Mouse (Mus musculus) lung, embryonic 14.5 days (tissue): ENCODE results near the gene Vps8. TPM values are rescaled to one million over a fixed set of nuclear protein-coding genes. Genes with fewer than 3 reads are reported as not detected.

Experiments used
- ATAC-seq: fragments of 200-750 bp; cut with Nextera tagmentation; 2 replicates; pipeline ENCODE4 v1.8.0; 2017; ENCODE audit warnings: mild to moderate bottlenecking, moderate TSS enrichment, moderate library complexity; ENCODE audit not compliant: insufficient read depth
- DNase-seq: peaks from one replicate; pipeline ENCODE4 v3.0.0-alpha.2; 2015
- H3K27ac ChIP-seq: fragments of 300-500 bp; sonication (generic); 2 replicates; pipeline ENCODE4 v1.5.1; 2014; ENCODE audit warnings: low read depth, mild to moderate bottlenecking, moderate library complexity
- H3K27me3 ChIP-seq: fragments of 300-500 bp; sonication (generic); 2 replicates; pipeline ENCODE4 v1.6.1; 2014; ENCODE audit warnings: low read length, control low read depth; ENCODE audit not compliant: insufficient read depth
- H3K36me3 ChIP-seq: fragments of 300-500 bp; sonication (generic); 2 replicates; pipeline ENCODE4 v1.6.1; 2014; ENCODE audit warnings: control low read depth; ENCODE audit not compliant: insufficient read depth
- H3K4me1 ChIP-seq: fragments of 300-500 bp; sonication (generic); 2 replicates; pipeline ENCODE4 v1.6.1; 2014; ENCODE audit warnings: antibody characterized with exemption, control low read depth; ENCODE audit not compliant: insufficient read depth
- H3K4me2 ChIP-seq: fragments of 300-500 bp; sonication (generic); 2 replicates; pipeline ENCODE4 v1.6.1; 2014; ENCODE audit warnings: mild to moderate bottlenecking
- H3K4me3 ChIP-seq: fragments of 300-500 bp; sonication (generic); 2 replicates; pipeline ENCODE4 v1.5.1; 2014; ENCODE audit warnings: low read depth, low read length
- H3K9ac ChIP-seq: fragments of 300-500 bp; sonication (generic); 2 replicates; pipeline ENCODE4 v1.6.1; 2014
- H3K9me3 ChIP-seq: fragments of 300-500 bp; sonication (generic); 2 replicates; pipeline ENCODE4 v1.6.1; 2016; ENCODE audit warnings: low read depth, low read length, control low read depth
- CTCF ChIP-seq: IDR thresholded peaks from 2 replicates; pipeline ENCODE4 v1.5.1; 2016; ENCODE audit warnings: antibody characterized with exemption, low read depth
- WGBS: fragments of 180-500 bp; shearing (Covaris S2); extraction: QIAGEN DNeasy Blood & Tissue Kit; methylation state at CpG from one replicate; pipeline ENCODE4 v1.1.7; 2014; 5-methylcytosine and 5-hydroxymethylcytosine counted together
- polyA plus RNA-seq: library from polyadenylated mRNA; unstranded; fragments of >200 nt; fragmentation: Nextera tagmentation; extraction: Ambion mirVana; gene quantifications from 2 replicates; pipeline ENCODE4 v1.2.1, GENCODE M21; 2014

Vps8 gene
- polyA plus RNA-seq, 1 experiment from 2014 or later: 19.3 TPM

DNA sequence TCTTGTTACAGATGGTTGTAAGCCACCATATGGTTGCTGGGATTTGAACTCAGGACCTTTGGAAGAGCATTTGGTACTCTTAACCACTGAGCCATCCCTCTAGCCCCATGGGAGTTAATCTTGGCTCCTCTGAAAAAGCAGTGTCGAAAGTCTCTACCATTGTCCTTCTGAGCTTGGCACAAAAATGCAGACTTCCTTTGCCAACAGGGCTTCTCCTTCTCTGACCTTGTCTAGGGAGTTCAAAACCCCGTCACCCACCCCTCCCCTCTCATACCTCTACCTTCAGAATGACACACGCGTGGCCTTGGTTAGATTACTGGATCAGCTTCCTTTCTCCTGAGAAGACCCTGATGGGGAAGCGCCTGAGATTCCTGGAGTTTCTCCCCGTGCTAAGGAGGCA, 71.8 kb downstream of the Vps8 start:
- Histone ChIP-seq H3K4me2 (no peak overlapping the region), H3K4me1 (no peaks in the 10 kb centered on the region), H3K9me3 (no peaks in the 10 kb centered on the region), H3K27me3 (no peaks in the 10 kb centered on the region), H3K4me3 (no peak overlapping the region), H3K27ac (no peak overlapping the region), H3K9ac (no peak overlapping the region), H3K36me3 (no peaks in the 10 kb centered on the region)
- ATAC-seq (no peak), DNase-seq (no peak)
- no peak for TF ChIP-seq CTCF
- 90% methylated on average over 6 of the region's 6 CpGs for WGBS

DNA sequence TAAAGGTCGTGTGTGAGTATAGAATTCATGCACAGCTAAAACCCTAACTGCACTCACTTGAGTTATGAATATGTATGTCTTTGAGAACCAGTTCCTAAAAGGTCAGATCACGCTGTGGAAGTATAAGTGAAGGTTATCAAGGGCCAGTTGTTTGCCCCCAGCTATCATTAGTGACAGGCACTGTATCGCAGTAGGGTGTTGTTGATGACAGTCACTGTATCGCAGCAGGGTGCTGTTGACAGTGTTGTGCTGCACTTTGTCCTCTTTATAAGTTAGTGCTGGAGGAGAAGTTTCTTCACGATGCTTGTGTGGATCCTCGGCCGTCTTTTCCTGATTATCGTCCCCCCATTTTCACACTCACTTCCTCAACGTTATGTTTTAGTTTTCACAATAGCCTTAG, 73.9 kb downstream of the Vps8 start:
- H3K27me3 ChIP-seq: no peaks in the 10 kb centered on the region
- H3K36me3 ChIP-seq: no peaks in the 10 kb centered on the region
- no peak overlapping the region for H3K4me3 ChIP-seq
- ATAC-seq (no peak), DNase-seq (no peak)
- no peak overlapping the region for H3K4me2 ChIP-seq
- TF ChIP-seq CTCF: no peak
- H3K4me1 ChIP-seq: no peaks in the 10 kb centered on the region
- no peak overlapping the region for H3K9ac ChIP-seq
- H3K27ac ChIP-seq: no peak overlapping the region
- H3K9me3 ChIP-seq: no peaks in the 10 kb centered on the region
- 71% methylated on average over 9 of the region's 9 CpGs for WGBS

DNA sequence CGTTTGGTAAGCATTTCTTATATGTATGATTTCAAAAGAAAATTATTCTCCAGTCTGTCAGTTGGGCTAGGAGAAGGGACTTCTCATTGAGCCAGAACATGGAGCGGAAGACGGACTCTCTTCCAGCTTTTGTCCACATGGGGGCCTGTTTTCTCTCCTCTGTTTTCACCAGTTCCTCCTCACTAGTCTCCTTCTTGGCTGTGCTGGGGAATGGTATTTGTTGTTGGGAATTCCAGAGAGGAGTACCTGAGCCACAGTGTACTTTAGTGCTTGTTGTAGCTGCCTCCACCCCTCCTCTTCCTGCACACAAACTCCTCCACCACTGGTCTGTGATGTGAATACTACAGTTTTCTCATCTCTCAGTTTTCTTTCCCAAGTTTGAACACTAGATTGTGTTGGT, 74.7 kb downstream of the Vps8 start:
- no peak for DNase-seq
- no peak for ATAC-seq
- 55% methylated on average over 3 of the region's 3 CpGs for WGBS

DNA sequence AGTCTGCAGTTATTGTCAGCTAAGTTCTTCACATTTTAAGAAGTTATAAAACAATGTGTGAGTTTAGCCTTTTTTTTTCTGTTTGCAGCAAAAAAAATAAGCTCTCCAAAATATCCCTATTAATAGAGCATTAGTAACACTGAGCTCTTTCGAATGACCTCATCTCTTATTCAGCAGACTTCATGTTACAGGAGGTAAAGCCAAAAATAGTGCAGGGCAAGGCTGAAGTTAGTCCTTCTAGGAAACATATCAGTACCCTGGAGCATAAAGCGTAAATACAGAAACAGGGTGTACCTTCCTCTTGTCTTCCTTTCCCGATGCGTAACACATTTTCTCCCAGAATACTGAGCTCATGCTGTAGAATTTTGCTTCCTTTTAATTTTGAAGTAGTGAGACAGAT, 76.1 kb downstream of the Vps8 start:
- Histone ChIP-seq H3K27me3 (no peaks in the 10 kb centered on the region), H3K4me2 (no peak overlapping the region), H3K9me3 (no peaks in the 10 kb centered on the region), H3K4me1 (no peaks in the 10 kb centered on the region), H3K4me3 (no peak overlapping the region), H3K9ac (no peak overlapping the region), H3K36me3 (no peaks in the 10 kb centered on the region), H3K27ac (peak overlapping the region; percentile 19; the same call in 1 of the 2 replicates)
- WGBS: 67% methylated on average over 4 of the region's 4 CpGs
- no peak for ATAC-seq
- peak; percentile 11 for DNase-seq
- TF ChIP-seq CTCF: no peak

More for the DNA sequence above, 74.7 kb downstream of the Vps8 start:
- Histone ChIP-seq H3K9ac (no peak overlapping the region), H3K9me3 (no peaks in the 10 kb centered on the region), H3K36me3 (no peaks in the 10 kb centered on the region), H3K27ac (no peak overlapping the region), H3K4me3 (no peak overlapping the region), H3K4me2 (no peak overlapping the region), H3K27me3 (no peaks in the 10 kb centered on the region), H3K4me1 (no peaks in the 10 kb centered on the region)
- TF ChIP-seq CTCF: 0 out of 2 replicates have a peak, but pooled peaks have one; percentile 19

DNA sequence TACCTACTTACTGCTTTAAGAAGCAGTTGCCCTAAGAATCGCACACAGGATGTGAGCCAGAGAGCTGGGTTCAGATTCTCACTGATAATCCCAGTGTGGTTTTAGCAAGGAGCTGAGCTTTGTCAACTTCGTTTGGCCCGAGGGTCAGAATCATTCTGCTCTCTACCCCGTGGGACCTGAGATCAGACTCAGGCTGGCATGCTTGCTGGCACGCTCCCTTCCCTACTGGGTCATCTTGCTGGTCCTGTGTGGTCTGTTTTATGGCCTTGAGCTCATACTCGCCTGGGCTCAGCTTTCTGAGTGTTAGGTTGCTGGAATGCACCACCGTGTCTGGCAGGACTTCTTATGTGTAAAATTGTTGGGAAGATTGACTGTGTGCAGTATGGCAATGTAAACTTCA, 76.7 kb downstream of the Vps8 start:
- peak; percentile 34 for DNase-seq
- H3K4me1 ChIP-seq: no peaks in the 10 kb centered on the region
- TF ChIP-seq CTCF: no peak
- no peak for ATAC-seq
- peak overlapping the region; percentile 19; the same call in 1 of the 2 replicates for H3K27ac ChIP-seq
- H3K4me3 ChIP-seq: no peak overlapping the region
- no peaks in the 10 kb centered on the region for H3K36me3 ChIP-seq
- 54% methylated on average over 7 of the region's 7 CpGs for WGBS
- no peak overlapping the region for H3K4me2 ChIP-seq
- H3K9me3 ChIP-seq: no peaks in the 10 kb centered on the region
- H3K27me3 ChIP-seq: no peaks in the 10 kb centered on the region
- no peak overlapping the region for H3K9ac ChIP-seq

DNA sequence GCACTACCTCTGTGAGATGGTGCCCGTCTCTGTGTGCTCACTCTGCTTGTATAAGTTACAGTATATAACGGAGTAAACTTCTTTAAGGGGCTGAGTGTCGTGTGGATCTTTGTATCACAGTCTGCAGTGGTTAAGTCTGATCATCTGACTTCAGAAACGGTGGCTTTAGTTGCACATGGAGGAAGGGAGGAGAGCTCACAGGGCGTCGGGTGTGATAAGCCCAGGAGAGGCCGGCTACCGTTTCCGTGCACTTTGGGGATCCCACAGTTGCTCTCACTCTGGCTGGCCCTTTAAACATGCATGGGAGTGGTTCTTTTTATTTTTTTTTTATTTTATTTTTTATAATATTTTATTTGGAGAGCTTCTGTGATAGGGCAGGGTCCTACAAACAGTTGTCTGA, 95.9 kb downstream of the Vps8 start:
- Histone ChIP-seq H3K36me3 (no peaks in the 10 kb centered on the region), H3K9me3 (no peaks in the 10 kb centered on the region), H3K4me3 (no peak overlapping the region), H3K27me3 (no peaks in the 10 kb centered on the region), H3K4me2 (no peak overlapping the region), H3K9ac (no peak overlapping the region), H3K4me1 (no peaks in the 10 kb centered on the region), H3K27ac (no peak overlapping the region)
- TF ChIP-seq CTCF: no peak
- ATAC-seq (no peak), DNase-seq (no peak)
- WGBS: 58% methylated on average over 9 of the region's 9 CpGs

DNA sequence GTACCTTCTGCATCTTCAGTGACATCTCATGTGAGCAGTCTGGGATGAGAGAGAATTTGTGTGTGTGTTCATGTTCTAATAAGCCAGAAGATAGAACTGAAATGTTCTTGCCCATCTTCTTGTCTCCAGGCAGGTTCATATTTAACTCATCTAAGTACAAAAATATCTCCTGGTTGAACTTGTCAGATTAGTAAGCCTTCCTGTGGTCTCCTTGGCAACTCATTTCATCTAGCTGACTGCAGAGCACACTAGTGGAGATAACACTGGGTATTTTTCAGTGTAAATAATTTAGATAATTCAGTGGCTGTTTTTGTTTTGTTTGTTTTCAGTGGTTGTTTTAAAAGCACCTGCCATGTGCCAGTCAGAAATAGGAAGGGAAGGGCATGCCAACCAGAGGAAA, 96.9 kb downstream of the Vps8 start:
- TF ChIP-seq CTCF: no peak
- Histone ChIP-seq H3K27me3 (no peaks in the 10 kb centered on the region), H3K9me3 (no peaks in the 10 kb centered on the region), H3K36me3 (no peaks in the 10 kb centered on the region), H3K27ac (no peak overlapping the region), H3K4me3 (no peak overlapping the region), H3K9ac (no peak overlapping the region), H3K4me1 (no peaks in the 10 kb centered on the region), H3K4me2 (no peak overlapping the region)
- no peak for ATAC-seq
- DNase-seq: no peak

DNA sequence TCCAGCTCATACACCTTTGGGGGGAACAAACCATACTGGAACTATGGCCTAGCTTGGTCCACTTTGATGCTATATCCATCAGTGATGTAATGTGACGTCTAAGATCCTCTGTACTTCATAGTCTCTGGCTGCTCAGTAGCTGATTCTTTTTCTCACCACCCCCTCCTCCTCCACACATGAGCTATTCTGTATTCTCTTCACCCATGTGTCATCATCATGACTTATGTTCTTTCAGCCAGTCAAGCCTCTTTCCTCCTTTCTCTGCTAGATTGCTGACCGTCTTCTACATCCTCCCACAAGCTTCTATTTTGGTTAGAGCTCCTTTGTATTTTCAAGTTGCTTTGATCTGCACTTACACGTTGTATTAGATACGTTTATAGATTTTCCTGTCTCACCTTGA, 100.8 kb downstream of the Vps8 start:
- no peaks in the 10 kb centered on the region for H3K9me3 ChIP-seq

More for the DNA sequence above, 100.8 kb downstream of the Vps8 start:
- no peak for TF ChIP-seq CTCF
- DNase-seq: no peak
- no peaks in the 10 kb centered on the region for H3K27me3 ChIP-seq
- H3K36me3 ChIP-seq: 0 out of 2 replicates have a peak, but pooled peaks cover 3% of the 10 kb centered on the region
- H3K4me2 ChIP-seq: no peak overlapping the region
- H3K4me3 ChIP-seq: no peak overlapping the region
- H3K9ac ChIP-seq: no peak overlapping the region
- no peak for ATAC-seq
- H3K27ac ChIP-seq: no peak overlapping the region
- no peaks in the 10 kb centered on the region for H3K4me1 ChIP-seq
- 71% methylated on average over 4 of the region's 4 CpGs for WGBS
